Mouse (Mus musculus) G1E (cell line): ENCODE measurements around the gene Zdhhc22.

ENCODE experiments used
- CTCF ChIP-seq: IDR thresholded peaks from 2 replicates; pipeline ENCODE4 v1.5.1; 2012; ENCODE audit warnings: low read depth, low read length, inconsistent platforms, mixed read lengths
- GATA1 ChIP-seq: IDR thresholded peaks from 2 replicates; pipeline ENCODE4 v1.6.1; 2012; ENCODE audit warnings: borderline replicate concordance, low read length, inconsistent platforms, mixed read lengths
- TAL1 ChIP-seq: conservative IDR thresholded peaks from 2 replicates; pipeline ENCODE4 v1.6.1; 2012; ENCODE audit warnings: low read depth, low read length, inconsistent platforms, mixed read lengths

DNA sequence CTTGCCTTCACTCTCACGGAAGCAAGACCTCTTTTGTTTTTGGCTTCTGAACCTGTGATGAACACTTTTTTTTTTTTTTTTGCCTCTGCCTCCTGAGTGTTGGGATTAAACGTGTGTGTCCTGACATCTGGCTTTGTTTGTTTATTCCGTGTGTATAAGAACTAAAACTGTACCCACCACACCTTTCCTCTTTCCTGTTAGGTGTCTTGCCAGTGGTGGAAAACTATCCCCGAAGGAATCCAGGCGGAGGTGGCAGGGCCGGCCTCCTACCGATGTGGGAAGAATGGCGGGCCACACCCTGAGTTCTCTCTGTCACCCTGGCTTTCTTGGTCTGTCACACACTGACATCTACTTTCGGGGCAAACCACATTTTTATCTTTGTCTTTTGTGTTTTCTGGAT, 51.7 kb downstream of the Zdhhc22 start:
- TF ChIP-seq CTCF (no peak), GATA1 (no peak), TAL1 (no peak)
